Mouse (Mus musculus): Measurements from ENCODE around the gene Klhdc9. TPM values are rescaled to one million over a fixed set of nuclear protein-coding genes. Genes with fewer than 3 reads are reported as not detected.

Klhdc9 gene
- polyA plus RNA-seq (2014; fragmentation: Nextera tagmentation; extraction: Ambion mirVana) = 2.2 and 2.4 TPM in 2 replicates

- H3K4me1 ChIP-seq (ENCODE audit: control insufficient read depth, insufficient read depth, low read length) = no peaks in the 10 kb centered on the region
- H3K27ac ChIP-seq (ENCODE audit: low read depth, low read length) = 0 out of 2 replicates have a peak within 1 kb of the TSS, but pooled peaks have one; percentile 24
- peak within 1 kb of the TSS; percentile 84 for H3K4me2 ChIP-seq (replicated peaks; ENCODE audit: low read depth, low read length)
- H3K9me3 ChIP-seq (ENCODE audit: control insufficient read depth, low read length) = peaks cover 2% of the 10 kb centered on the region; the same call in 1 of the 2 replicates
- H3K9ac ChIP-seq (ENCODE audit: low read depth, low read length) = peak within 1 kb of the TSS; percentile 62
- peak; percentile 92 for ATAC-seq (ENCODE audit: low FRiP score, low TSS enrichment)
- WGBS = 1% methylated on average over 21 of the region's 21 CpGs
- peaks cover 23% of the 10 kb centered on the region for H3K36me3 ChIP-seq (ENCODE audit: control insufficient read depth, insufficient read depth, low read length)
- H3K4me3 ChIP-seq (ENCODE audit: low read length) = peak within 1 kb of the TSS; percentile 50
- no peaks in the 10 kb centered on the region for H3K27me3 ChIP-seq (ENCODE audit: control insufficient read depth, insufficient read depth, low read length)
These were observed at the start of gene Klhdc9 for GRCm38 (mm10) chr1:171360656-171361055. Gene Klhdc9, minus strand, starts transcription at chr1:171360798.

- 83% methylated on average over 1 of the region's 1 CpGs for WGBS
- ATAC-seq (ENCODE audit: low FRiP score, low TSS enrichment) = no peak
- no peak overlapping the region for H3K4me3 ChIP-seq (ENCODE audit: low read length)
These were observed 49.6 kb upstream of the Klhdc9 start for GRCm38 (mm10) chr1:171410231-171410630.

GRCm38 (mm10) chr1:171407263-171407662 is 46.7 kb upstream of the Klhdc9 start:
- Histone ChIP-seq H3K4me1 (ENCODE audit: control insufficient read depth, insufficient read depth, low read length) (no peaks in the 10 kb centered on the region), H3K36me3 (ENCODE audit: control insufficient read depth, insufficient read depth, low read length) (no peaks in the 10 kb centered on the region), H3K4me2 (replicated peaks; ENCODE audit: low read depth, low read length) (no peak overlapping the region), H3K9ac (ENCODE audit: low read depth, low read length) (no peak overlapping the region), H3K27me3 (ENCODE audit: control insufficient read depth, insufficient read depth, low read length) (no peaks in the 10 kb centered on the region), H3K9me3 (ENCODE audit: control insufficient read depth, low read length) (no peaks in the 10 kb centered on the region), H3K4me3 (ENCODE audit: low read length) (no peak overlapping the region), H3K27ac (ENCODE audit: low read depth, low read length) (no peak overlapping the region)
- no peak for ATAC-seq (ENCODE audit: low FRiP score, low TSS enrichment)
- WGBS = 86% methylated on average over 5 of the region's 5 CpGs

More at GRCm38 (mm10) chr1:171410231-171410630, 49.6 kb upstream of the Klhdc9 start:
- no peaks in the 10 kb centered on the region for H3K27me3 ChIP-seq (ENCODE audit: control insufficient read depth, insufficient read depth, low read length)
- H3K27ac ChIP-seq (ENCODE audit: low read depth, low read length) = no peak overlapping the region
- no peak overlapping the region for H3K4me2 ChIP-seq (replicated peaks; ENCODE audit: low read depth, low read length)
- peaks cover 12% of the 10 kb centered on the region for H3K4me1 ChIP-seq (ENCODE audit: control insufficient read depth, insufficient read depth, low read length)
- H3K9me3 ChIP-seq (ENCODE audit: control insufficient read depth, low read length) = no peaks in the 10 kb centered on the region
- peaks cover 3% of the 10 kb centered on the region; the same call in 1 of the 2 replicates for H3K36me3 ChIP-seq (ENCODE audit: control insufficient read depth, insufficient read depth, low read length)
- no peak overlapping the region for H3K9ac ChIP-seq (ENCODE audit: low read depth, low read length)

- Histone ChIP-seq H3K4me2 (replicated peaks; ENCODE audit: low read depth, low read length) (no peak overlapping the region), H3K36me3 (ENCODE audit: control insufficient read depth, insufficient read depth, low read length) (no peaks in the 10 kb centered on the region), H3K27me3 (ENCODE audit: control insufficient read depth, insufficient read depth, low read length) (no peaks in the 10 kb centered on the region), H3K9ac (ENCODE audit: low read depth, low read length) (no peak overlapping the region), H3K27ac (ENCODE audit: low read depth, low read length) (no peak overlapping the region), H3K9me3 (ENCODE audit: control insufficient read depth, low read length) (no peaks in the 10 kb centered on the region), H3K4me3 (ENCODE audit: low read length) (no peak overlapping the region), H3K4me1 (ENCODE audit: control insufficient read depth, insufficient read depth, low read length) (no peaks in the 10 kb centered on the region)
- no peak for ATAC-seq (ENCODE audit: low FRiP score, low TSS enrichment)
- WGBS = 78% methylated on average over 9 of the region's 9 CpGs
These were observed 42.4 kb upstream of the Klhdc9 start for GRCm38 (mm10) chr1:171402991-171403390.

- H3K27ac ChIP-seq (ENCODE audit: low read depth, low read length) = no peak overlapping the region
- no peak overlapping the region for H3K4me3 ChIP-seq (ENCODE audit: low read length)
- ATAC-seq (ENCODE audit: low FRiP score, low TSS enrichment) = no peak
- 82% methylated on average over 4 of the region's 4 CpGs for WGBS
- no peak overlapping the region for H3K4me2 ChIP-seq (replicated peaks; ENCODE audit: low read depth, low read length)
- no peaks in the 10 kb centered on the region for H3K36me3 ChIP-seq (ENCODE audit: control insufficient read depth, insufficient read depth, low read length)
- no peaks in the 10 kb centered on the region for H3K9me3 ChIP-seq (ENCODE audit: control insufficient read depth, low read length)
- H3K9ac ChIP-seq (ENCODE audit: low read depth, low read length) = no peak overlapping the region
- no peaks in the 10 kb centered on the region for H3K4me1 ChIP-seq (ENCODE audit: control insufficient read depth, insufficient read depth, low read length)
- no peaks in the 10 kb centered on the region for H3K27me3 ChIP-seq (ENCODE audit: control insufficient read depth, insufficient read depth, low read length)
These were observed 41.2 kb upstream of the Klhdc9 start for GRCm38 (mm10) chr1:171401821-171402220.

- Histone ChIP-seq H3K4me2 (replicated peaks; ENCODE audit: low read depth, low read length) (no peak overlapping the region), H3K4me1 (ENCODE audit: control insufficient read depth, insufficient read depth, low read length) (no peaks in the 10 kb centered on the region), H3K9ac (ENCODE audit: low read depth, low read length) (no peak overlapping the region), H3K4me3 (ENCODE audit: low read length) (no peak overlapping the region), H3K27ac (ENCODE audit: low read depth, low read length) (no peak overlapping the region), H3K9me3 (ENCODE audit: control insufficient read depth, low read length) (no peaks in the 10 kb centered on the region), H3K36me3 (ENCODE audit: control insufficient read depth, insufficient read depth, low read length) (no peaks in the 10 kb centered on the region), H3K27me3 (ENCODE audit: control insufficient read depth, insufficient read depth, low read length) (no peaks in the 10 kb centered on the region)
- ATAC-seq (ENCODE audit: low FRiP score, low TSS enrichment) = no peak
- 80% methylated on average over 4 of the region's 4 CpGs for WGBS
These were observed 29.5 kb upstream of the Klhdc9 start for GRCm38 (mm10) chr1:171390101-171390500.

- H3K4me1 ChIP-seq (ENCODE audit: control insufficient read depth, insufficient read depth, low read length) = no peaks in the 10 kb centered on the region
- H3K9me3 ChIP-seq (ENCODE audit: control insufficient read depth, low read length) = no peaks in the 10 kb centered on the region
- H3K4me2 ChIP-seq (replicated peaks; ENCODE audit: low read depth, low read length) = no peak within 1 kb of the TSS
- H3K36me3 ChIP-seq (ENCODE audit: control insufficient read depth, insufficient read depth, low read length) = no peaks in the 10 kb centered on the region
- H3K27ac ChIP-seq (ENCODE audit: low read depth, low read length) = no peak within 1 kb of the TSS
- no peaks in the 10 kb centered on the region for H3K27me3 ChIP-seq (ENCODE audit: control insufficient read depth, insufficient read depth, low read length)
- H3K9ac ChIP-seq (ENCODE audit: low read depth, low read length) = no peak within 1 kb of the TSS
- no peak within 1 kb of the TSS for H3K4me3 ChIP-seq (ENCODE audit: low read length)
- no peak for ATAC-seq (ENCODE audit: low FRiP score, low TSS enrichment)
- WGBS = 84% methylated on average over 15 of the region's 15 CpGs
These were observed 27.9 kb upstream of the Klhdc9 start, which contains the start of gene Arhgap30 for GRCm38 (mm10) chr1:171388376-171389102. Gene Arhgap30, plus strand, starts transcription at chr1:171388954.

GRCm38 (mm10) chr1:171387099-171387498 is 26.5 kb upstream of the Klhdc9 start:
- Histone ChIP-seq H3K4me2 (replicated peaks; ENCODE audit: low read depth, low read length) (no peak overlapping the region), H3K4me3 (ENCODE audit: low read length) (no peak overlapping the region), H3K27ac (ENCODE audit: low read depth, low read length) (no peak overlapping the region), H3K36me3 (ENCODE audit: control insufficient read depth, insufficient read depth, low read length) (no peaks in the 10 kb centered on the region), H3K27me3 (ENCODE audit: control insufficient read depth, insufficient read depth, low read length) (no peaks in the 10 kb centered on the region), H3K9me3 (ENCODE audit: control insufficient read depth, low read length) (no peaks in the 10 kb centered on the region), H3K4me1 (ENCODE audit: control insufficient read depth, insufficient read depth, low read length) (no peaks in the 10 kb centered on the region), H3K9ac (ENCODE audit: low read depth, low read length) (no peak overlapping the region)
- ATAC-seq (ENCODE audit: low FRiP score, low TSS enrichment) = peak; percentile 63
- WGBS = 19% methylated on average over 6 of the region's 6 CpGs

- Histone ChIP-seq H3K27ac (ENCODE audit: low read depth, low read length) (no peak overlapping the region), H3K27me3 (ENCODE audit: control insufficient read depth, insufficient read depth, low read length) (peaks cover 7% of the 10 kb centered on the region)
- 72% methylated on average over 9 of the region's 9 CpGs for WGBS
These were observed 24.6 kb upstream of the Klhdc9 start for GRCm38 (mm10) chr1:171385171-171385570.

More at GRCm38 (mm10) chr1:171385171-171385570, 24.6 kb upstream of the Klhdc9 start:
- Histone ChIP-seq H3K4me2 (replicated peaks; ENCODE audit: low read depth, low read length) (no peak overlapping the region), H3K9ac (ENCODE audit: low read depth, low read length) (no peak overlapping the region), H3K4me3 (ENCODE audit: low read length) (no peak overlapping the region), H3K4me1 (ENCODE audit: control insufficient read depth, insufficient read depth, low read length) (0 out of 2 replicates have a peak, but pooled peaks cover 1% of the 10 kb centered on the region), H3K36me3 (ENCODE audit: control insufficient read depth, insufficient read depth, low read length) (no peaks in the 10 kb centered on the region), H3K9me3 (ENCODE audit: control insufficient read depth, low read length) (no peaks in the 10 kb centered on the region)
- ATAC-seq (ENCODE audit: low FRiP score, low TSS enrichment) = no peak

Measured in kidney, embryonic 14.5 days (tissue).